In the genomic region with DNA sequence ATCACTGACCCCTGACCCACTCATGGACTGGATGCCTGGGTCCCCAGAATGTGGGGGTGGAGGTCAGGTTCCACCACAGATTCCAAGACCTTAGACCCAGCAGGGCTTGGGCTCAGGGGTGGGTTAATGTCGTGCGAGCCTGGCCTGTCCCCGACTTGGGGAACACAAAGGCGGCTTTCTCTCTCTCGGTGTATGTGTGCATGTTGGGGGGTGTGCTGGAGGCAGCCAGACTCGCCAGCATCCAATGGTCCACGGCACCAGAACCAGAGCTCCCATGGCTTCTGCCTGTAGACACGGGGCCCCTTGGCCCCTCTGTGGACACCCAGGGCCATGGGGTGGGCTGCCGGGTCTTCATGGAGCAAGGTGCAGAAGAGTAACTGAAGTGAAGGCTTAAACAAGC, we compare ENCODE assay signal across 21 mouse cellular contexts. TPM values are rescaled to one million over a fixed set of nuclear protein-coding genes. Genes with fewer than 3 reads are reported as not detected.
A peak's percentile ranks its signal among the peaks of the same experiment; 100 is the strongest.
DNase-seq lines count a peak whose midpoint lies in the region; ATAC-seq and TF ChIP-seq lines count a peak whose summit lies in the region.
"Had no signal": no experiment of that assay in that cellular context is flagged by ENCODE, and none has a peak within 500 bp of the region (broad histone marks: within the 10 kb centered on the region; RNA-seq: fewer than 3 reads in every experiment).

No protein-coding gene starts in this region.

- H3K36me3 ChIP-seq in forebrain, embryonic 14.5 days (ENCODE audit: control insufficient read depth, insufficient read depth, low read length): no peaks in the 10 kb centered on the region
- no peaks in the 10 kb centered on the region for H3K36me3 ChIP-seq in limb, embryonic 10.5 days
- H3K36me3 ChIP-seq in neural tube, embryonic 13.5 days: 0 out of 2 replicates have a peak, but pooled peaks cover 11% of the 10 kb centered on the region
- H3K36me3 ChIP-seq: embryonic facial prominence, embryonic 12.5 days; heart, embryonic 15.5 days; intestine, embryonic 15.5 days had no signal

- DNase-seq in layer of hippocampus, adult 2 months (ENCODE audit: low spot score in 2 of 2): no peak
- DNase-seq in layer of hippocampus, postnatal 10 days (ENCODE audit: low spot score in 2 of 2): no peak
- no peak for DNase-seq in forebrain, embryonic 14.5 days (ENCODE audit: low spot score)
- no peak for DNase-seq in limb, embryonic 10.5 days (ENCODE audit: low spot score)
- DNase-seq in kidney, postnatal 4 days: no peak
- DNase-seq in yolk sac, embryonic 10.5 days (ENCODE audit: low spot score): no peak
- DNase-seq in left cerebral cortex, postnatal 25 days (ENCODE audit: low spot score in 2 of 2): no peak
- DNase-seq: adrenal gland, adult 2 months; cerebellum, adult 9-11 months; gastrocnemius, postnatal 25 days; kidney, postnatal 14 days; liver; lung, embryonic 14.5 days; right cerebral cortex, adult 18-20 months had no signal

- intact Hi-C loops in left cerebral cortex, postnatal 25 days (cut with DNase I): no loop called here

- H3K27me3 ChIP-seq in forebrain, embryonic 14.5 days (replicated peaks; ENCODE audit: control insufficient read depth, insufficient read depth, low read length): no peaks in the 10 kb centered on the region
- peaks cover 58% of the 10 kb centered on the region for H3K27me3 ChIP-seq in limb, embryonic 10.5 days (ENCODE audit: low read depth, poor library complexity, severe bottlenecking)
- no peaks in the 10 kb centered on the region for H3K27me3 ChIP-seq in neural tube, embryonic 13.5 days

- ATAC-seq in forebrain, embryonic 14.5 days: no peak
- ATAC-seq in neural tube, embryonic 13.5 days (ENCODE audit: low read depth): no peak
- ATAC-seq: intestine, embryonic 15.5 days had no signal

- WGBS in forebrain, embryonic 14.5 days: 74% methylated on average over 9 of the region's 9 CpGs
- WGBS in limb, embryonic 10.5 days: 78% methylated on average over 9 of the region's 9 CpGs
- WGBS in neural tube, embryonic 13.5 days: 77% methylated on average over 9 of the region's 9 CpGs

- H3K9me3 ChIP-seq in forebrain, embryonic 14.5 days (replicated peaks; ENCODE audit: control insufficient read depth, low read length): no peaks in the 10 kb centered on the region
- H3K9me3 ChIP-seq in limb, embryonic 10.5 days (replicated peaks): no peaks in the 10 kb centered on the region
- no peaks in the 10 kb centered on the region for H3K9me3 ChIP-seq in neural tube, embryonic 13.5 days
- H3K9me3 ChIP-seq: embryonic facial prominence, embryonic 12.5 days; heart, embryonic 15.5 days; intestine, embryonic 15.5 days had no signal

- peak overlapping the region; percentile 59 for H3K9ac ChIP-seq in forebrain, embryonic 14.5 days (ENCODE audit: low read length)
- H3K9ac ChIP-seq in neural tube, embryonic 13.5 days: peak overlapping the region; percentile 71
- H3K9ac ChIP-seq: embryonic facial prominence, embryonic 12.5 days; heart, embryonic 15.5 days; intestine, embryonic 15.5 days; lung, embryonic 14.5 days had no signal

- TF ChIP-seq CTCF in layer of hippocampus, adult 2 months (conservative IDR thresholded peaks at IDR 0.05): no peak

- H3K27ac ChIP-seq in layer of hippocampus, adult 2 months: peak overlapping the region; percentile 94
- peak overlapping the region; percentile 84; the same call in 1 of the 2 replicates for H3K27ac ChIP-seq in forebrain, embryonic 14.5 days (ENCODE audit: low read depth, low read length)
- H3K27ac ChIP-seq in limb, embryonic 10.5 days: 0 out of 2 replicates have a peak overlapping the region, but pooled peaks have one; percentile 27
- peak overlapping the region; percentile 81 for H3K27ac ChIP-seq in neural tube, embryonic 13.5 days (replicated peaks)
- H3K27ac ChIP-seq: embryonic facial prominence, embryonic 12.5 days; heart, embryonic 15.5 days; intestine, embryonic 15.5 days had no signal

- peaks cover 41% of the 10 kb centered on the region for H3K4me1 ChIP-seq in forebrain, embryonic 14.5 days (ENCODE audit: control insufficient read depth, insufficient read depth, low read length)
- peaks cover 31% of the 10 kb centered on the region for H3K4me1 ChIP-seq in limb, embryonic 10.5 days
- H3K4me1 ChIP-seq in neural tube, embryonic 13.5 days (replicated peaks): peaks cover 66% of the 10 kb centered on the region

- H3K4me3 ChIP-seq in layer of hippocampus, adult 2 months: peak overlapping the region; percentile 45
- 0 out of 2 replicates have a peak overlapping the region, but pooled peaks have one; percentile 26 for H3K4me3 ChIP-seq in forebrain, embryonic 14.5 days (ENCODE audit: low read depth, low read length)
- no peak overlapping the region for H3K4me3 ChIP-seq in limb, embryonic 10.5 days
- peak overlapping the region; percentile 29 for H3K4me3 ChIP-seq in neural tube, embryonic 13.5 days
- H3K4me3 ChIP-seq: embryonic facial prominence, embryonic 12.5 days; heart, embryonic 15.5 days; intestine, embryonic 15.5 days had no signal

- H3K4me2 ChIP-seq in forebrain, embryonic 14.5 days (ENCODE audit: low read length): peak overlapping the region; percentile 90
- H3K4me2 ChIP-seq in neural tube, embryonic 13.5 days: peak overlapping the region; percentile 86
- H3K4me2 ChIP-seq: embryonic facial prominence, embryonic 12.5 days; heart, embryonic 15.5 days; intestine, embryonic 15.5 days; lung, embryonic 14.5 days had no signal

RNA-seq across cellular contexts. Expression of a gene that starts 3.7 kb away (rescaled TPM):
- 100 to 1,000 TPM; 128 to 132 TPM for total RNA-seq in layer of hippocampus, adult 2 months (2021)
- 100 to 1,000 TPM; 269 to 279 TPM for total RNA-seq in layer of hippocampus, postnatal 10 days (2021)
- 26.3 and 29.0 TPM in 2 replicates for polyA plus RNA-seq in forebrain, embryonic 14.5 days (2014; fragmentation: Nextera tagmentation; extraction: Ambion mirVana)
- 2.9 and 4.5 TPM in 2 replicates for polyA plus RNA-seq in limb, embryonic 10.5 days (2016; fragmentation: Nextera tagmentation; extraction: Ambion mirVana)
- polyA plus RNA-seq in neural tube, embryonic 13.5 days (2015; fragmentation: Nextera tagmentation; extraction: Ambion mirVana): 56.3 and 71.3 TPM in 2 replicates
- total RNA-seq in left cerebral cortex, postnatal 25 days (2021): 100 to 1,000 TPM; 243 to 246 TPM

RNA-seq across cellular contexts. Expression of a gene that starts 21.3 kb away (rescaled TPM):
- 10 to 100 TPM; 32.6 to 41.6 TPM for total RNA-seq in layer of hippocampus, adult 2 months (2021)
- 10 to 100 TPM; 61.3 to 64.6 TPM for total RNA-seq in layer of hippocampus, postnatal 10 days (2021)
- 178 and 205 TPM in 2 replicates for polyA plus RNA-seq in forebrain, embryonic 14.5 days (2014; fragmentation: Nextera tagmentation; extraction: Ambion mirVana)
- polyA plus RNA-seq in limb, embryonic 10.5 days (2016; fragmentation: Nextera tagmentation; extraction: Ambion mirVana): 107 and 130 TPM in 2 replicates
- 243 and 251 TPM in 2 replicates for polyA plus RNA-seq in neural tube, embryonic 13.5 days (2015; fragmentation: Nextera tagmentation; extraction: Ambion mirVana)
- total RNA-seq in left cerebral cortex, postnatal 25 days (2021): 10 to 100 TPM; 45.7 to 52.6 TPM

RNA-seq across cellular contexts. Expression of a gene that starts 23.2 kb away (rescaled TPM):
- under 1 TPM; 0.23 to 0.32 TPM for total RNA-seq in layer of hippocampus, adult 2 months (2021)
- total RNA-seq in layer of hippocampus, postnatal 10 days (2021): 1 to 10 TPM; 1.3 to 2.3 TPM
- 1.4 and 2.0 TPM in 2 replicates for polyA plus RNA-seq in forebrain, embryonic 14.5 days (2014; fragmentation: Nextera tagmentation; extraction: Ambion mirVana)
- polyA plus RNA-seq in limb, embryonic 10.5 days (2016; fragmentation: Nextera tagmentation; extraction: Ambion mirVana): 2.2 and 2.5 TPM in 2 replicates
- 1.3 and 2.2 TPM in 2 replicates for polyA plus RNA-seq in neural tube, embryonic 13.5 days (2015; fragmentation: Nextera tagmentation; extraction: Ambion mirVana)
- under 1 TPM; 0.71 to 0.73 TPM for total RNA-seq in left cerebral cortex, postnatal 25 days (2021)
- polyA plus RNA-seq: testis, adult 2 months had no signal

RNA-seq across cellular contexts. Expression of a gene that starts 26.8 kb away (rescaled TPM):
- total RNA-seq in layer of hippocampus, adult 2 months (2021): not detected
- total RNA-seq in layer of hippocampus, postnatal 10 days (2021): not detected
- polyA plus RNA-seq in forebrain, embryonic 14.5 days (2014; fragmentation: Nextera tagmentation; extraction: Ambion mirVana): 0.20 and 0.45 TPM in 2 replicates
- polyA plus RNA-seq in limb, embryonic 10.5 days (2016; fragmentation: Nextera tagmentation; extraction: Ambion mirVana): 1.0 and 1.4 TPM in 2 replicates
- polyA plus RNA-seq in neural tube, embryonic 13.5 days (2015; fragmentation: Nextera tagmentation; extraction: Ambion mirVana): 1.1 and 1.5 TPM in 2 replicates
- not detected for total RNA-seq in left cerebral cortex, postnatal 25 days (2021)
- total RNA-seq: adrenal gland, adult 2 months; gastrocnemius, postnatal 25 days had no signal
- polyA plus RNA-seq: adrenal gland, adult 2 months; spleen, adult 2 months had no signal

RNA-seq across cellular contexts. Expression of a gene that starts 33.4 kb away (rescaled TPM):
- not detected for total RNA-seq in layer of hippocampus, adult 2 months (2021)
- not detected for total RNA-seq in layer of hippocampus, postnatal 10 days (2021)
- polyA plus RNA-seq in forebrain, embryonic 14.5 days (2014; fragmentation: Nextera tagmentation; extraction: Ambion mirVana): not detected in 2 replicates
- polyA plus RNA-seq in limb, embryonic 10.5 days (2016; fragmentation: Nextera tagmentation; extraction: Ambion mirVana): not detected in 2 replicates
- not detected in 2 replicates for polyA plus RNA-seq in neural tube, embryonic 13.5 days (2015; fragmentation: Nextera tagmentation; extraction: Ambion mirVana)
- under 1 TPM; 0.34 to 0.57 TPM for total RNA-seq in left cerebral cortex, postnatal 25 days (2021)
- total RNA-seq: adrenal gland, adult 2 months; gastrocnemius, postnatal 25 days had no signal
- polyA plus RNA-seq: adrenal gland, adult 2 months; embryonic facial prominence, embryonic 12.5 days; heart, embryonic 15.5 days; intestine, embryonic 15.5 days; lung, embryonic 14.5 days; neural tube, embryonic 11.5 days had no signal

Comparison
In these comparisons a context has a peak if more than half of its experiments do, and no peak if none do; other contexts are left out.
1. H3K27ac ChIP-seq: peak in every context shown above with its lines; median percentile 94 in layer of hippocampus, adult 2 months; 84 in forebrain, embryonic 14.5 days; 81 in neural tube, embryonic 13.5 days; 27 in limb, embryonic 10.5 days.